In genomic region chr11:118401760-118402280, GRCm38 (mm10) we compare ENCODE assay signal across 8 mouse cellular contexts. TPM values are rescaled to one million over a fixed set of nuclear protein-coding genes. Genes with fewer than 3 reads are reported as not detected.
A peak's percentile ranks its signal among the peaks of the same experiment; 100 is the strongest.
DNase-seq lines count a peak whose midpoint lies in the region; ATAC-seq and TF ChIP-seq lines count a peak whose summit lies in the region.

Gene Lgals3bp, minus strand, starts transcription at chr11:118402092.

- CTCF ChIA-PET in Patski (lab: Charles Lee): interaction anchor here (0.8 to 1.3 kb wide), 4 partner anchors 8 to 77 kb away, joined by 3 to 4 read pairs (median 4); no protein-coding TSS in a partner anchor

- peak within 1 kb of the TSS; percentile 19; the same call in 1 of the 2 replicates for H3K4me2 ChIP-seq in kidney, embryonic 14.5 days (replicated peaks; ENCODE audit: low read depth, low read length)
- peak within 1 kb of the TSS; percentile 36 for H3K4me2 ChIP-seq in limb, embryonic 13.5 days (replicated peaks)

- H3K27ac ChIP-seq in cortical plate, adult 2 months (ENCODE audit: insufficient read depth, low read length): peak within 1 kb of the TSS; percentile 15; the same call in 1 of the 2 replicates
- peak within 1 kb of the TSS; percentile 86 for H3K27ac ChIP-seq in heart, embryonic 10.5 days
- H3K27ac ChIP-seq in kidney, embryonic 14.5 days (ENCODE audit: low read depth, low read length): peak within 1 kb of the TSS; percentile 77
- peak within 1 kb of the TSS; percentile 81 for H3K27ac ChIP-seq in limb, embryonic 13.5 days

- POLR2A ChIA-PET in Patski (lab: Charles Lee): interaction anchor here (1.3 kb wide), 1 partner anchor 112 kb away, joined by 3 read pairs; the partner anchor contains the start of gene Usp36

- no peak within 1 kb of the TSS for H3K9ac ChIP-seq in kidney, embryonic 14.5 days (ENCODE audit: low read depth, low read length)
- H3K9ac ChIP-seq in limb, embryonic 13.5 days: peak within 1 kb of the TSS; percentile 50; the same call in 1 of the 2 replicates

- peaks cover 2% of the 10 kb centered on the region; the same call in 1 of the 2 replicates for H3K4me1 ChIP-seq in cortical plate, adult 2 months (ENCODE audit: control insufficient read depth, insufficient read depth, low read length)
- H3K4me1 ChIP-seq in heart, embryonic 10.5 days: peaks cover 56% of the 10 kb centered on the region
- peaks cover 28% of the 10 kb centered on the region for H3K4me1 ChIP-seq in kidney, embryonic 14.5 days (ENCODE audit: control insufficient read depth, insufficient read depth, low read length)
- peaks cover 30% of the 10 kb centered on the region for H3K4me1 ChIP-seq in limb, embryonic 13.5 days

- no peak within 1 kb of the TSS for H3K4me3 ChIP-seq in cortical plate, adult 2 months (ENCODE audit: insufficient read depth, low read length)
- H3K4me3 ChIP-seq in heart, embryonic 10.5 days: no peak within 1 kb of the TSS
- no peak within 1 kb of the TSS for H3K4me3 ChIP-seq in kidney, embryonic 14.5 days (ENCODE audit: low read length)
- no peak within 1 kb of the TSS for H3K4me3 ChIP-seq in limb, embryonic 13.5 days

- H3K27me3 ChIP-seq in Patski: no peaks in the 10 kb centered on the region
- H3K27me3 ChIP-seq in heart, embryonic 10.5 days (ENCODE audit: insufficient read depth, poor library complexity, severe bottlenecking): peaks cover 5% of the 10 kb centered on the region
- H3K27me3 ChIP-seq in kidney, embryonic 14.5 days (ENCODE audit: control insufficient read depth, insufficient read depth, low read length): no peaks in the 10 kb centered on the region
- no peaks in the 10 kb centered on the region for H3K27me3 ChIP-seq in limb, embryonic 13.5 days

- H3K36me3 ChIP-seq in heart, embryonic 10.5 days: peaks cover 12% of the 10 kb centered on the region
- H3K36me3 ChIP-seq in kidney, embryonic 14.5 days (ENCODE audit: control insufficient read depth, insufficient read depth, low read length): peaks cover 12% of the 10 kb centered on the region
- peaks cover 18% of the 10 kb centered on the region for H3K36me3 ChIP-seq in limb, embryonic 13.5 days

- in situ Hi-C loops in Patski (cut with MboI; ENCODE audit: low pct_unique_long_range_greater_than_20kb): no loop called here

- DNase-seq in 3134 (ENCODE audit: extremely low read depth, insufficient read length, low spot score) (peak; percentile 77), Patski (ENCODE audit: low read depth, low spot score) (peak; percentile 66)
- peak; percentile 79 for DNase-seq in heart, embryonic 10.5 days (ENCODE audit: low spot score)
- DNase-seq in naive thymus-derived CD4-positive, alpha-beta T cell, adult 2 months (ENCODE audit: low read depth): peak; percentile 85
- peak; percentile 73 for DNase-seq in thymus, postnatal 25 days

- no peaks in the 10 kb centered on the region for H3K9me3 ChIP-seq in heart, embryonic 10.5 days
- no peaks in the 10 kb centered on the region for H3K9me3 ChIP-seq in kidney, embryonic 14.5 days (ENCODE audit: control insufficient read depth, low read length)
- no peaks in the 10 kb centered on the region for H3K9me3 ChIP-seq in limb, embryonic 13.5 days

- WGBS in heart, embryonic 10.5 days: 35% methylated on average over 7 of the region's 7 CpGs
- WGBS in kidney, embryonic 14.5 days: 26% methylated on average over 7 of the region's 7 CpGs
- 34% methylated on average over 7 of the region's 7 CpGs for WGBS in limb, embryonic 13.5 days

- no peak for TF ChIP-seq CTCF in Patski (IDR thresholded peaks at IDR 0.05)
- peak; percentile 37 for TF ChIP-seq CTCF in cortical plate, adult 2 months (IDR thresholded peaks at IDR 0.05; ENCODE audit: extremely low read depth, insufficient read depth, low read length)

- peak; percentile 78 for ATAC-seq in Patski
- ATAC-seq in kidney, embryonic 14.5 days (ENCODE audit: low FRiP score, low TSS enrichment): peak; percentile 47; the same call in 1 of the 2 replicates
- ATAC-seq in limb, embryonic 13.5 days (ENCODE audit: low FRiP score, low read depth): peak; percentile 57; the same call in 1 of the 2 replicates

- peak; percentile 28; the same call in 1 of the 2 replicates for TF ChIP-seq POLR2A in cortical plate, adult 2 months (IDR thresholded peaks at IDR 0.05; ENCODE audit: extremely low read depth, insufficient read depth, low read length)

RNA-seq across cellular contexts. Expression of gene Lgals3bp, which starts in this region (rescaled TPM):
- polyA plus RNA-seq in Patski (2021): 113 TPM
- polyA plus RNA-seq in cortical plate, adult 2 months (2012; rRNA removed): 29.1 and 37.5 TPM in 2 replicates
- 5.1 and 6.2 TPM in 2 replicates for polyA plus RNA-seq in heart, embryonic 10.5 days (2016; fragmentation: Nextera tagmentation; extraction: Ambion mirVana)
- polyA plus RNA-seq in kidney, embryonic 14.5 days (2014; fragmentation: Nextera tagmentation; extraction: Ambion mirVana): 11.8 and 13.0 TPM in 2 replicates
- polyA plus RNA-seq in limb, embryonic 13.5 days (2015; fragmentation: Nextera tagmentation; extraction: Ambion mirVana): 7.3 TPM in 2 replicates

Comparison
In these comparisons a context has a peak if more than half of its experiments do, and no peak if none do; other contexts are left out.
1. H3K27ac ChIP-seq: peak in every context shown above with its lines; median percentile 86 in heart, embryonic 10.5 days; 81 in limb, embryonic 13.5 days; 77 in kidney, embryonic 14.5 days; 15 in cortical plate, adult 2 months.